Mouse (Mus musculus) neural tube, embryonic 12.5 days (tissue): ENCODE data around the gene Plekhm3. TPM values are rescaled to one million over a fixed set of nuclear protein-coding genes. Genes with fewer than 3 reads are reported as not detected.

ENCODE experiments used
- ATAC-seq: fragments of 200-750 bp; cut with Nextera tagmentation; 2 replicates; pipeline ENCODE4 v1.8.0; 2017; ENCODE audit warnings: low read depth, mild to moderate bottlenecking, moderate TSS enrichment, moderate library complexity; ENCODE audit not compliant: low FRiP score
- H3K27ac ChIP-seq: fragments of 300-500 bp; sonication (generic); 2 replicates; pipeline ENCODE4 v1.5.1; 2016
- H3K27me3 ChIP-seq: fragments of 300-500 bp; sonication (generic); replicated peaks from 2 replicates; pipeline ENCODE4 v1.6.1; 2016; ENCODE audit warnings: mild to moderate bottlenecking
- H3K36me3 ChIP-seq: fragments of 300-500 bp; sonication (generic); 2 replicates; pipeline ENCODE4 v1.6.1; 2016; ENCODE audit warnings: mild to moderate bottlenecking
- H3K4me1 ChIP-seq: fragments of 300-500 bp; sonication (generic); 2 replicates; pipeline ENCODE4 v1.6.1; 2016
- H3K4me2 ChIP-seq: fragments of 300-500 bp; sonication (generic); replicated peaks from 2 replicates; pipeline ENCODE4 v1.6.1; 2016; ENCODE audit warnings: mild to moderate bottlenecking
- H3K4me3 ChIP-seq: fragments of 300-500 bp; sonication (generic); 2 replicates; pipeline ENCODE4 v1.5.1; 2016
- H3K9ac ChIP-seq: fragments of 300-500 bp; sonication (generic); 2 replicates; pipeline ENCODE4 v1.6.1; 2016; ENCODE audit warnings: mild to moderate bottlenecking
- H3K9me3 ChIP-seq: fragments of 300-500 bp; sonication (generic); 2 replicates; pipeline ENCODE4 v1.6.1; 2016; ENCODE audit warnings: mild to moderate bottlenecking
- WGBS: fragments of 180-500 bp; shearing (Covaris S2); methylation state at CpG from one replicate; pipeline ENCODE4 v1.1.7; 2016; 5-methylcytosine and 5-hydroxymethylcytosine counted together
- polyA plus RNA-seq: library from polyadenylated mRNA; unstranded; fragments of >200 nt; fragmentation: Nextera tagmentation; extraction: Ambion mirVana; gene quantifications from 2 replicates; pipeline ENCODE4 v1.2.1, GENCODE M21; 2016

The Plekhm3 gene
- polyA plus RNA-seq, 1 experiment from 2014 or later: 13.2 TPM

DNA sequence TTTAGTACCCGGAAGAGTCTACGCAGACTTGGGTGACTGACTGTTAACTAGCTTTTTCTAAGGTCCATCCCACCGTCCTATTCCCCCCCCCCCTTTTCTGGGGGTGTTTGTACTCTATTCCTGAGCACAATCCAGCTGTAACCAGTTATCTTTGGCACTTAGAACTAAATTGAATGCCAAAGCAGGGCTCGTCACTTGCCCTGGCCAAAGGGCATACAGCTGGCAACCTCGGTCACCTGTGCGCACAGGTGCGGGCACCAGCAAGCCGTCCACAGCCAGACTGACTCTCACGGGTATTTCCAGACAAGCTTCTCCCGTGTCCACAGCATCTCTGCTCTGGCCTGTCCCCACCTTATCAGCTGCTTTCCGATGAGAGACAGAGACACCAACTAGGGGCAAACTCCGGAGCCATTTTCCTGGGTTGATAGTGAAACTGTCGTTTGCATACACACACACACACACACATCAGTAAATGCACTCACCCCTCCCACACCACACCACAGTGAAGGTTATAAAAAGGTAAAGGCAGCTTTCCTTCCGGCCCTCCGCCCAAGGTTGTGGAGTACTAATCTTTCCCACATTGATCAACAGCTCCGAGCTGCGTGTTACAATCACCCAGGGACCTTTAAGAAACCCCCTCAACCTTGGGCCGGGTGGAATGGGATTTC is 213.7 kb downstream of the Plekhm3 start:
- Histone ChIP-seq H3K9me3 (no peaks in the 10 kb centered on the region), H3K27me3 (no peaks in the 10 kb centered on the region; the same call in 1 of the 2 replicates), H3K9ac (no peak overlapping the region), H3K4me3 (no peak overlapping the region), H3K4me2 (no peak overlapping the region), H3K27ac (no peak overlapping the region), H3K4me1 (peaks cover 8% of the 10 kb centered on the region; the same call in 1 of the 2 replicates), H3K36me3 (no peaks in the 10 kb centered on the region)
- ATAC-seq: no peak
- 91% methylated on average over 18 of the region's 18 CpGs for WGBS

DNA sequence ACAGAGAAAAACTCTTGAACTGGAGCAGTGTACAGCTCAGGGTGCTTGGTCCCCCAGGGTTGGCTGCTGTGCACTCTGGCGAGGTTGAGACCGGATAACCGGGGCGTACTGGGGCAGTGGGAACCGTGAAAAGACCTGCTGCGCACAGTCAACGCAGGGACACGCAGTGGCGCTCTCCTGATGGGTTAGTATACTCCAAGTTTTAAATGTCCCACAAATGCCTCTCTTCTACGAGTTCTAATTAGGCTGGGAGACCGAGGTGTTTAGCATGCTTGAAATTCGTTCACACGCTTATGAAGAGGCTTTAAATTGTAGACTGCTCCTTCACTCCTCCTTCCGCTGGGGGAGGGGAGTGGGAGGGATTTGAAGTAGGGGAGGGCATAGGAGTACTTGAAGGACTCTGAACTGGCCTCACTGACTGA is 218.0 kb downstream of the Plekhm3 start:
- no peaks in the 10 kb centered on the region for H3K9me3 ChIP-seq
- peaks cover 38% of the 10 kb centered on the region for H3K4me1 ChIP-seq
- H3K27me3 ChIP-seq: peaks cover 36% of the 10 kb centered on the region
- under 1% methylated on average over 14 of the region's 14 CpGs for WGBS
- H3K27ac ChIP-seq: no peak overlapping the region
- H3K4me2 ChIP-seq: peak overlapping the region; percentile 98
- no peak overlapping the region for H3K9ac ChIP-seq
- H3K36me3 ChIP-seq: no peaks in the 10 kb centered on the region
- no peak for ATAC-seq
- peak overlapping the region; percentile 60; the same call in 1 of the 2 replicates for H3K4me3 ChIP-seq

GRCm38 (mm10) chr1:64738180-64738555 is 218.5 kb downstream of the Plekhm3 start:
- peaks cover 40% of the 10 kb centered on the region for H3K27me3 ChIP-seq
- H3K27ac ChIP-seq: no peak overlapping the region
- no peaks in the 10 kb centered on the region for H3K36me3 ChIP-seq
- WGBS: under 1% methylated on average over 11 of the region's 11 CpGs
- H3K4me3 ChIP-seq: peak overlapping the region; percentile 60
- peak overlapping the region; percentile 98 for H3K4me2 ChIP-seq
- peaks cover 38% of the 10 kb centered on the region for H3K4me1 ChIP-seq
- no peak; the same call in 1 of the 2 replicates for ATAC-seq
- no peak overlapping the region for H3K9ac ChIP-seq
- no peaks in the 10 kb centered on the region for H3K9me3 ChIP-seq

DNA sequence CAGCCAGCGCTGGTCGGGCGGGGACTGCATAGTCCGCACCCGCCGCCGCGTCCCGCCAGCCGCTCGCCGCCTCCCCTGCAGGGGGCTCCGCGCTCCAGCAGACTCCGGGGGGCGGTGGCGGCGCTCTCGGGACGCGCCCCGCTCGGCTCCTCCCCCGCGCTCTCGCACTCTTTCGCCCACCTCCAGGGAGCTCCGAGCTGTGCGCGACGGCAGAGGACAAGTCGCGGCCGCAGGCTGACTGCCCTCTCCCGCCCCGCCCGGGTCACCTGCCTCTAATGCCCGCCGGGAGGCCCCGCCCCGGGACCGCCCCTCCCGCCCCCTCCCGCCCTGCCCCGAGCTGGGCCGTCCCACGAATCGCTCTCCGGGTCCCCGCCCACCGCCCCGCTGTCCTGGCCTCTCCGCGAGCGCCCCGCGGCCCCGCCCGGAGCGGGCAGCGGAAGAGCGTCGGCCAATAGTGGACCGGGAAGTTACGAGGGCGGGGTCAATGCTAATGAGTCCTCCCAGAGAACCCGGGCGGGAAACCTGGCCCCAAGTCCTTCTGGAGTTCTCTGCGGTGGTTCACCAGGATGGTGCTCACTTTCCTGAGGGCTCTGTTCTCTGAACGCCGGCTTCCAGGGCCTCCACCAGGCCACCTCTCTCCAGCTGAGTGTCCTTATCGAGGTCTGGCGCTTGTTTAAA is 219.0 kb downstream of the Plekhm3 start, which contains the start of gene Fzd5:
Gene Fzd5 (minus strand): TSS at position 250 of the 678 bp plus-strand sequence.
- peaks cover 45% of the 10 kb centered on the region for H3K27me3 ChIP-seq
- ATAC-seq: peak; percentile 93
- H3K9me3 ChIP-seq: no peaks in the 10 kb centered on the region
- peak within 1 kb of the TSS; percentile 98 for H3K4me2 ChIP-seq
- H3K27ac ChIP-seq: no peak within 1 kb of the TSS
- peak within 1 kb of the TSS; percentile 60 for H3K4me3 ChIP-seq
- peak within 1 kb of the TSS; percentile 60 for H3K9ac ChIP-seq
- no peaks in the 10 kb centered on the region for H3K36me3 ChIP-seq
- WGBS: under 1% methylated on average over 70 of the region's 73 CpGs
- H3K4me1 ChIP-seq: peaks cover 38% of the 10 kb centered on the region

DNA sequence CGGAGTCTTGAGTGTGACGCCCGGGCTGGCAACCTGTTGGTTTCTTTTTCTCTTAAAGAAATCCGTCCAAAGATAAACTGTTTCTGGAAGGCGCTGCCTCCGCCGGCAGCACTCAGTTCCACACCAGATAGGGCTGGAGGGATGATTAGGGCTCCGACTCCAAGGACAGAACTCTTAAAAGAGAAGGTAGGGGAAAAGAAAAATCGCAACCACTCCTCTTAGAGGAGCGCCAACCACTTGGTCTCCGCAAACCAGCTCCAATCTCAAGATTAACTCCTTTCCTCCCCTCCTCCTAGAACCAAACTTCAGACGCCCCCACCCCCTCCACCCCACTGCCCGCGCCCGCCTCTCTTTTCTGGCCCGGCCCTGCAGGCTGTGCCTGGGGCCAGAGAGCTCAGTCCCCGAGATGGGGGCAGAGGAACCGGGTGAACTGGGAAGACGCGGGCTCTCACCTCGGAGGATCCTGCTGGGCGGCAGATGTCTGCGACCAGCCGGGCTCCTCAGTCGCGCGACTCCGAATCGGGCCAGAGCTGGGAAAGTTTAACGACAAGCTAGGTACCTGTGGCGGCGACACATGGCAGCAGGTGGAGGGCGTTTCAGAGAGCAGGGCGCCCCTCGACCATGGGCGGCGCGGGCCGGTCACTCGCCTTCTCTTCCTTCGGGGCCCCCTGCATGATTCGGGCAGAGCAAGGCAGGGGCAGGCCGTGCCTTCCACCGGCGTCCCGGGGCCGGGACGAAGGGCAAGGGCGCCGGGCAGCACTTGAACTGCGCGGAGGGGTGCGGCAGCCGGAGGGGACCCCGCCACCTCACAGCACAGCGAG is 219.7 kb downstream of the Plekhm3 start:
- ATAC-seq: no peak; the same call in 1 of the 2 replicates
- Histone ChIP-seq H3K9me3 (no peaks in the 10 kb centered on the region), H3K4me2 (peak overlapping the region; percentile 98), H3K4me3 (peak overlapping the region; percentile 60), H3K36me3 (no peaks in the 10 kb centered on the region), H3K27ac (no peak overlapping the region), H3K9ac (peak overlapping the region; percentile 60), H3K4me1 (peaks cover 38% of the 10 kb centered on the region), H3K27me3 (peaks cover 52% of the 10 kb centered on the region)
- WGBS: under 1% methylated on average over 56 of the region's 56 CpGs

Other genes starting within 250 kb of the Plekhm3 start
- gene Fzd5, start 219.1 kb downstream of the Plekhm3 start, polyA plus RNA-seq: 0.27 and 0.28 TPM in 2 replicates
- gene Akr1cl, start 75.9 kb upstream of the Plekhm3 start, polyA plus RNA-seq: 0.15 TPM in 1 of 2 replicates, not detected in the other
- not detected in 2 replicates for gene Cryge, start 94.3 kb upstream of the Plekhm3 start, polyA plus RNA-seq
- not detected in 2 replicates for gene Crygd, start 106.6 kb upstream of the Plekhm3 start, polyA plus RNA-seq
- gene Crygc, start 116.9 kb upstream of the Plekhm3 start, polyA plus RNA-seq: not detected in 2 replicates
- gene Crygb, start 125.5 kb upstream of the Plekhm3 start, polyA plus RNA-seq: 0.46 TPM in 1 of 2 replicates, not detected in the other
- not detected in 2 replicates for gene Cryga, start 146.5 kb upstream of the Plekhm3 start, polyA plus RNA-seq
- gene Gm28845, start 162.7 kb upstream of the Plekhm3 start, polyA plus RNA-seq: not detected in 2 replicates
- 0.19 TPM in 1 of 2 replicates, not detected in the other for gene D630023F18Rik, start 166.4 kb upstream of the Plekhm3 start, polyA plus RNA-seq
- gene Idh1, start 229.7 kb upstream of the Plekhm3 start, polyA plus RNA-seq: 399 and 409 TPM in 2 replicates
- gene Pikfyve, start 229.9 kb upstream of the Plekhm3 start, polyA plus RNA-seq: 16.5 and 18.1 TPM in 2 replicates